Mouse (Mus musculus) kidney, embryonic 14.5 days (tissue): ENCODE results near the gene Tigar. TPM values are rescaled to one million over a fixed set of nuclear protein-coding genes. Genes with fewer than 3 reads are reported as not detected.
A peak's percentile ranks its signal among the peaks of the same experiment; 100 is the strongest.

ENCODE experiments used
- ATAC-seq: fragments of 200-750 bp; cut with Nextera tagmentation; 2 replicates; pipeline ENCODE4 v1.8.0; 2017; ENCODE audit warnings: moderate number of reproducible peaks, mild to moderate bottlenecking, moderate TSS enrichment, moderate library complexity; ENCODE audit not compliant: low FRiP score, low TSS enrichment
- H3K27ac ChIP-seq: fragments of 300-500 bp; sonication (generic); 2 replicates; pipeline ENCODE4 v1.5.1; 2014; ENCODE audit warnings: low read depth, mild to moderate bottlenecking, low read length, moderate library complexity, mixed read lengths
- H3K27me3 ChIP-seq: fragments of 300-500 bp; sonication (generic); 2 replicates; pipeline ENCODE4 v1.6.1; 2014; ENCODE audit warnings: mild to moderate bottlenecking, low read length; ENCODE audit not compliant: control insufficient read depth, insufficient read depth
- H3K36me3 ChIP-seq: fragments of 300-500 bp; sonication (generic); 2 replicates; pipeline ENCODE4 v1.6.1; 2014; ENCODE audit warnings: low read length, mixed read lengths; ENCODE audit not compliant: control insufficient read depth, insufficient read depth
- H3K4me1 ChIP-seq: fragments of 300-500 bp; sonication (generic); 2 replicates; pipeline ENCODE4 v1.6.1; 2014; ENCODE audit warnings: low read length, mixed read lengths; ENCODE audit not compliant: control insufficient read depth, insufficient read depth
- H3K4me2 ChIP-seq: fragments of 300-500 bp; sonication (generic); replicated peaks from 2 replicates; pipeline ENCODE4 v1.6.1; 2014; ENCODE audit warnings: low read depth, mild to moderate bottlenecking, low read length
- H3K4me3 ChIP-seq: fragments of 300-500 bp; sonication (generic); 2 replicates; pipeline ENCODE4 v1.5.1; 2014; ENCODE audit warnings: mild to moderate bottlenecking, low read length
- H3K9ac ChIP-seq: fragments of 300-500 bp; sonication (generic); 2 replicates; pipeline ENCODE4 v1.6.1; 2014; ENCODE audit warnings: low read depth, mild to moderate bottlenecking, low read length, moderate library complexity
- H3K9me3 ChIP-seq: fragments of 300-500 bp; sonication (generic); 2 replicates; pipeline ENCODE4 v1.6.1; 2016; ENCODE audit warnings: low read length; ENCODE audit not compliant: control insufficient read depth
- WGBS: fragments of 180-500 bp; shearing (Covaris S2); extraction: QIAGEN DNeasy Blood & Tissue Kit; methylation state at CpG from one replicate; pipeline ENCODE4 v1.1.7; 2014; 5-methylcytosine and 5-hydroxymethylcytosine counted together
- polyA plus RNA-seq: library from polyadenylated mRNA; unstranded; fragments of >200 nt; fragmentation: Nextera tagmentation; extraction: Ambion mirVana; gene quantifications from 2 replicates; pipeline ENCODE4 v1.2.1, GENCODE M21; 2014

Gene Tigar
- polyA plus RNA-seq, 1 experiment from 2014 or later = 1.2 TPM

- no peak overlapping the region for H3K9ac ChIP-seq
- no peaks in the 10 kb centered on the region for H3K36me3 ChIP-seq
- ATAC-seq = no peak
- no peak overlapping the region for H3K27ac ChIP-seq
- no peak overlapping the region; the same call in 1 of the 2 replicates for H3K4me3 ChIP-seq
- H3K9me3 ChIP-seq = no peaks in the 10 kb centered on the region
- H3K4me1 ChIP-seq = peaks cover 7% of the 10 kb centered on the region
- H3K27me3 ChIP-seq = no peaks in the 10 kb centered on the region
- H3K4me2 ChIP-seq = peak overlapping the region; percentile 25; the same call in 1 of the 2 replicates
- WGBS = 6% methylated on average over 14 of the region's 14 CpGs
Measured at GRCm38 (mm10) chr6:127064815-127065214, 44.5 kb downstream of the Tigar start.

DNA sequence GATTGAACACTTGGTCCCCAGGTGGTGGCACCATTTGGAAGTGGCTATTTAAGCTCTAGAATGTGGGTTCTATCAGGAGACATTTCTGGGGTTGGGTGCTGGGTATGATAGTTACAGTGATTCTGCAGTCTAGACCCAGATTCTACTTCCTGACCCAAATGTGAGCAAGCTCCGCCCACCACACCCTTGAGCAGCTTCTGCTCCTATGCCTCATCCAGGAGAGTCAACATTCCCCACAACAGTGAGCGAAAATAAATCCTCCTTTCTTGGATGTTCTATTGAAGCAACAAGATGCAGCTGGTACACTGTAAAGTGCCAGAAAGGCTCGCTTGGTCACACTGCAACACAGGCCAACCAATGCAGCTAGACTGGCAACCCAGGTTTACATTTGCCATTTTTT is 45.4 kb downstream of the Tigar start:
- Histone ChIP-seq H3K9me3 (no peaks in the 10 kb centered on the region), H3K4me2 (no peak overlapping the region), H3K27me3 (no peaks in the 10 kb centered on the region), H3K4me1 (peaks cover 7% of the 10 kb centered on the region), H3K27ac (no peak overlapping the region), H3K9ac (no peak overlapping the region), H3K36me3 (no peaks in the 10 kb centered on the region), H3K4me3 (no peak overlapping the region)
- WGBS = 86% methylated on average over 3 of the region's 3 CpGs
- no peak for ATAC-seq

DNA sequence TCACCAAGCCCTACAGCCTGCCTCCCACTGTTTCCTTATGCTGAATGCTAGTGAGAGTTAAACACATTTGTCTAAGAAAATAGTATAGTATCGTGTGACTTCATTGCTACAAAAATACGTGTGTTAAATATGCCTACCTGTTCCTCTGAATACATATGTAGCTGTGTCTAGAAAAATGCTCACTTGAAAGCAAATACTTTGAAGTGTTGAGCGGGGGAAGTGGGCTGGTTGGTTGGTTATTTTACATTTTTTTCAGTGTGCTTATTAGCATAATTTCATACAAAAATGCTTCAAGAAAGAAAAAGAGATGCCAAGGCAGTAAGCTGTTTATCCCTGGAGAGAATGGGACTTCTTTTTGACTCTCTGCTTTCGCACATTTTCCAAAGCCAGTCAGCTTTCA is 49.4 kb downstream of the Tigar start:
- ATAC-seq = no peak
- Histone ChIP-seq H3K4me2 (no peak overlapping the region), H3K9me3 (no peaks in the 10 kb centered on the region), H3K27ac (no peak overlapping the region), H3K27me3 (no peaks in the 10 kb centered on the region), H3K4me1 (peaks cover 7% of the 10 kb centered on the region), H3K9ac (no peak overlapping the region), H3K4me3 (no peak overlapping the region), H3K36me3 (no peaks in the 10 kb centered on the region)
- 84% methylated on average over 4 of the region's 4 CpGs for WGBS

DNA sequence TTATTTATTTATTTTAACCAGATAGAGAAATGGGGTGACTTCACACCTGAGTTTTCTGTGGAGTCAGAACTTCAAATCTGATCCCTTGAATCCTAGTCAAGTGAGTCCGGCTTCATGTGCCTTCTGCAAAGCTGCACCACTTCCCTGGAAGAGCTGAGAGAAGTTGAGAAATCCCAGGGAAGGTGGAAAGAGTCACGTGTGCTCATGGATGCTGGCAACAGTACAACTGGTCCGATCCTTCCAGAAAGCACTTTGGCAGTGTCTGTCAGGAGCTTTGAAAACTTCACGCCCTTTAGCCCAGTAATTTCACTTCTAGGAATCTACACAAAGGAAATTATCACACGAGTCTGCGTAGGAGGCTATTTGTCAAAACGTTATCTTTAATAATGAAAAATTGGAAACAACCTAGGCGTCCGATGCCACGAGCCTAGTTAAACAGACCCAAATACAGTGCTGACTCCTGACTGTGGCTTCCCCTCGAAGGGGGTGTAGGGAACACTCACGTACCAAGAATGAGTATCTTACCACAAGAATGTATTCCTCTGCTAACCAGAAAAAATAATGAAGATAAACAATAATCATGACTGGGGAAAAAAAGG is 52.3 kb downstream of the Tigar start:
- H3K4me3 ChIP-seq = no peak overlapping the region
- no peak overlapping the region for H3K27ac ChIP-seq
- no peak overlapping the region for H3K9ac ChIP-seq
- H3K9me3 ChIP-seq = no peaks in the 10 kb centered on the region
- H3K27me3 ChIP-seq = no peaks in the 10 kb centered on the region
- H3K4me1 ChIP-seq = no peaks in the 10 kb centered on the region
- WGBS = 75% methylated on average over 12 of the region's 12 CpGs
- H3K4me2 ChIP-seq = no peak overlapping the region
- no peaks in the 10 kb centered on the region for H3K36me3 ChIP-seq
- ATAC-seq = no peak

GRCm38 (mm10) chr6:127050847-127051246 is 58.5 kb downstream of the Tigar start:
- WGBS = 66% methylated on average over 4 of the region's 4 CpGs
- H3K36me3 ChIP-seq = no peaks in the 10 kb centered on the region
- no peak overlapping the region for H3K4me3 ChIP-seq
- no peaks in the 10 kb centered on the region for H3K4me1 ChIP-seq
- no peaks in the 10 kb centered on the region for H3K27me3 ChIP-seq
- no peak overlapping the region for H3K9ac ChIP-seq
- H3K9me3 ChIP-seq = no peaks in the 10 kb centered on the region
- no peak overlapping the region for H3K27ac ChIP-seq
- no peak for ATAC-seq
- no peak overlapping the region for H3K4me2 ChIP-seq

GRCm38 (mm10) chr6:127044909-127045308 is 64.4 kb downstream of the Tigar start:
- no peak overlapping the region for H3K9ac ChIP-seq
- no peaks in the 10 kb centered on the region for H3K27me3 ChIP-seq
- no peak for ATAC-seq
- no peaks in the 10 kb centered on the region for H3K9me3 ChIP-seq
- no peak overlapping the region for H3K4me2 ChIP-seq
- no peaks in the 10 kb centered on the region for H3K36me3 ChIP-seq
- 53% methylated on average over 6 of the region's 6 CpGs for WGBS
- no peak overlapping the region for H3K27ac ChIP-seq
- H3K4me3 ChIP-seq = no peak overlapping the region
- no peaks in the 10 kb centered on the region for H3K4me1 ChIP-seq

Other genes with a start within 250 kb of the Tigar start
- not detected in 2 replicates for gene Dyrk4, start 187.7 kb downstream of the Tigar start, polyA plus RNA-seq
- 68.0 and 73.8 TPM in 2 replicates for gene Rad51ap1, start 170.0 kb downstream of the Tigar start, polyA plus RNA-seq
- 14.2 and 16.8 TPM in 2 replicates for gene D6Wsu163e, start 169.6 kb downstream of the Tigar start, polyA plus RNA-seq
- not detected in 2 replicates for gene Fgf6, start 94.0 kb downstream of the Tigar start, polyA plus RNA-seq
- gene Fgf23, start 36.7 kb downstream of the Tigar start, polyA plus RNA-seq = not detected in 2 replicates
- 793 and 904 TPM in 2 replicates for gene Ccnd2, start 42.6 kb upstream of the Tigar start, polyA plus RNA-seq